Mouse (Mus musculus) intestine, postnatal 0 days (tissue): ENCODE results near the gene Rbmx. TPM values are rescaled to one million over a fixed set of nuclear protein-coding genes. Genes with fewer than 3 reads are reported as not detected.

Experiments used
- ATAC-seq: fragments of 200-750 bp; cut with Nextera tagmentation; 2 replicates; pipeline ENCODE4 v1.8.0; 2017; ENCODE audit warnings: mild to moderate bottlenecking, moderate TSS enrichment, moderate library complexity
- H3K27ac ChIP-seq: fragments of 300-500 bp; sonication (generic); 2 replicates; pipeline ENCODE4 v1.5.1; 2014; ENCODE audit warnings: mild to moderate bottlenecking, low read depth, low read length, moderate library complexity
- H3K27me3 ChIP-seq: fragments of 300-500 bp; sonication (generic); replicated peaks from 2 replicates; pipeline ENCODE4 v1.6.1; 2014; ENCODE audit warnings: low read length, mixed read lengths; ENCODE audit not compliant: control insufficient read depth, insufficient read depth
- H3K36me3 ChIP-seq: fragments of 300-500 bp; sonication (generic); 2 replicates; pipeline ENCODE4 v1.6.1; 2014; ENCODE audit warnings: mild to moderate bottlenecking, moderate library complexity; ENCODE audit not compliant: control insufficient read depth, insufficient read depth
- H3K4me1 ChIP-seq: fragments of 300-500 bp; sonication (generic); replicated peaks from 2 replicates; pipeline ENCODE4 v1.6.1; 2014; ENCODE audit warnings: antibody characterized with exemption, low read length, mixed read lengths; ENCODE audit not compliant: control insufficient read depth, insufficient read depth
- H3K4me2 ChIP-seq: fragments of 300-500 bp; sonication (generic); replicated peaks from 2 replicates; pipeline ENCODE4 v1.6.1; 2014; ENCODE audit warnings: low read depth, mild to moderate bottlenecking, moderate library complexity
- H3K4me3 ChIP-seq: fragments of 300-500 bp; sonication (generic); 2 replicates; pipeline ENCODE4 v1.5.1; 2014; ENCODE audit warnings: low read depth, low read length
- H3K9ac ChIP-seq: fragments of 300-500 bp; sonication (generic); 2 replicates; pipeline ENCODE4 v1.6.1; 2014; ENCODE audit warnings: mild to moderate bottlenecking, low read depth, low read length
- H3K9me3 ChIP-seq: fragments of 300-500 bp; sonication (generic); 2 replicates; pipeline ENCODE4 v1.6.1; 2016; ENCODE audit warnings: mixed run types; ENCODE audit not compliant: control insufficient read depth
- CTCF ChIP-seq: sonication (generic); IDR thresholded peaks from 2 replicates; pipeline ENCODE4 v1.5.1; 2016; ENCODE audit warnings: low read depth, mild to moderate bottlenecking, control low read depth, antibody characterized with exemption, moderate library complexity
- WGBS: fragments of 180-500 bp; shearing (Covaris S2); extraction: QIAGEN DNeasy Blood & Tissue Kit; methylation state at CpG from one replicate; pipeline ENCODE4 v1.1.7; 2014; 5-methylcytosine and 5-hydroxymethylcytosine counted together
- polyA plus RNA-seq: library from polyadenylated mRNA; unstranded; fragments of >200 nt; fragmentation: Nextera tagmentation; extraction: Ambion mirVana; gene quantifications from 2 replicates; pipeline ENCODE4 v1.2.1, GENCODE M21; 2015

Rbmx gene
- polyA plus RNA-seq, 1 experiment from 2014 or later = 33.2 TPM

DNA sequence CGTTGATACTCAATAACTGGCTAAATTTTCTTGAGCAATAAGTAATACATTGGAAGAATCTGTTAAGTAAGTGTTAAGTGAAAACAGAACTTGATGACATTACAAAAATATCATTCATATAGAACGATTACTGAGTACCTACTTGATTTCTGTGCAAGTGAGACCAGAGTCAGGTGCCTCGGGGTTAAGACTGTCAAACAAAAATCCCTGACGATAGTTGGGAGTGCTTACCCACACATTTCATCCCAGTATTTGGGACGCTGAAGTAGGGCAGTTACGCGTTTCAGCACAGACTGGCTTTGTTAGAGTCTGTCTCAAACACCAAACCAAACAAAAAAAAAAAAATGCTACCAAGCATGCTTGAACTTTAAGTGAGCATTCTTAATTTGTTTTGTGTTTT is 576 bp upstream of the Rbmx start:
- Histone ChIP-seq H3K36me3 (peaks cover 6% of the 10 kb centered on the region), H3K4me2 (peak overlapping the region; percentile 56), H3K27me3 (no peaks in the 10 kb centered on the region), H3K4me1 (no peaks in the 10 kb centered on the region), H3K9me3 (no peaks in the 10 kb centered on the region), H3K4me3 (peak overlapping the region; percentile 58), H3K27ac (no peak overlapping the region), H3K9ac (no peak overlapping the region)
- ATAC-seq = no peak
- no peak for TF ChIP-seq CTCF
- WGBS = 36% methylated on average over 7 of the region's 7 CpGs

- no peak for ATAC-seq
- no peak for TF ChIP-seq CTCF
- H3K4me3 ChIP-seq = no peak overlapping the region
- H3K36me3 ChIP-seq = peaks cover 12% of the 10 kb centered on the region; the same call in 1 of the 2 replicates
- no peaks in the 10 kb centered on the region for H3K4me1 ChIP-seq
- WGBS = 77% methylated on average over 5 of the region's 5 CpGs
- no peaks in the 10 kb centered on the region for H3K27me3 ChIP-seq
- no peaks in the 10 kb centered on the region for H3K9me3 ChIP-seq
- no peak overlapping the region for H3K9ac ChIP-seq
- no peak overlapping the region for H3K27ac ChIP-seq
- no peak overlapping the region for H3K4me2 ChIP-seq
These were observed 11.9 kb downstream of the Rbmx start for GRCm38 (mm10) chrX:57380915-57381314.

DNA sequence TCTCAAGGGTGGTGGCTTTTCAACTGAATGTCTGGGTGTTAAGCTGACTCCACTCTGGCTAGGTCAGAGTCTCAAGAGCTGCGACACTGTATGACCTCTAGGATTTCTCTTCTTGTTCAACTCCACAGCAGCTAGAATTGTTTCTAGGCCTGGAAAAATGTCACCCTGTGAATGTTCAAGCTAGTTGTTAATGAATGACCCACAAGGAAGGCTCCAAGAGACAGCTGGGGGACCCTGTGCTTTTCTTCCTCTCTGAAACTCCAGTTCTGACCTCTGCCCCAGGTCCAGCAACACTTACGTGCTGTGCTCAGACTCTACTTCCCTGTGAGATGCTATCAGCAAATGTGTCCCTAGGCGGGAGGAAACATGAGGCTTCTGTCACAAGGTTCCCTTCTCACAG is 14.3 kb downstream of the Rbmx start:
- Histone ChIP-seq H3K36me3 (peaks cover 3% of the 10 kb centered on the region; the same call in 1 of the 2 replicates), H3K9ac (no peak overlapping the region), H3K4me3 (no peak overlapping the region), H3K27me3 (no peaks in the 10 kb centered on the region), H3K4me2 (no peak overlapping the region), H3K9me3 (no peaks in the 10 kb centered on the region), H3K27ac (no peak overlapping the region), H3K4me1 (no peaks in the 10 kb centered on the region)
- 66% methylated on average over 3 of the region's 3 CpGs for WGBS
- ATAC-seq = peak; percentile 72
- no peak for TF ChIP-seq CTCF

DNA sequence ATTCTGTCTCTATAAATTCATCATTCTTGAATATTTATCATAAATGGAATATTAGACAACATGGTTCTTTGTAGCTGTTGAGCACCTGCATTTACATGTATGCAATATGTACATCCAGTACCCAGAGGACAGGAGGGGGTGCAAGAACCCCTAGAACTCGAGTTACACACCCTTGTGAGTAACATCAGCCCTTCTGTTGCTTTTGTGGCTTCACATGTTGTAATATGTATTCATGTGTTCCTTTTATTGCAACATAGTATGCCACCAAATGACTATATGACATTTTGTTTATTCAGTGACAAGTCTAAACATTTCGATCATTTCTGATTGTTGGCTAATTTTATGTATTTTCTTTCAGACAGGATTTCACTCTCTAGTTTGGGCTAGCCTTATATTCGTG is 15.7 kb downstream of the Rbmx start:
- Histone ChIP-seq H3K27ac (no peak overlapping the region), H3K9me3 (no peaks in the 10 kb centered on the region), H3K4me2 (no peak overlapping the region), H3K9ac (no peak overlapping the region), H3K27me3 (no peaks in the 10 kb centered on the region), H3K36me3 (no peaks in the 10 kb centered on the region), H3K4me1 (no peaks in the 10 kb centered on the region), H3K4me3 (no peak overlapping the region)
- ATAC-seq = no peak
- 75% methylated on average over 3 of the region's 3 CpGs for WGBS
- TF ChIP-seq CTCF = no peak

DNA sequence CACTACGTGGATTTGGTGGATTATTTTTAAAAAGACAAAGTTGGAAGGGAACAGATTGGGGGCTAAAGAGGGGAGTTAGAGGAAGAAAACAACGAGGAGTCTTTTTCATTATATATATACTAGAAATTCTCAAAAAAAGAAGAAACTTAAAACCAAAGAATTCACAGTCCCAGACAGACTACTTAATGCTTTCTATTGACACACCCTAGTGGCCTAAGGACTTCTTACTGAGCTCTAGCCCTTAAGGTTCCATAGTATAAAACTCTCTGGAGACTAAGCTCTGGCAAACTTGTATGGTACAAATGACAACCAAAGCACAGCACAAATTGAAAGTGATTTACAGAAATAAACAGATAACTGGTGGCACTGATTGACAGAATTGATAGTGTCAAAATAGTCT is 18.8 kb downstream of the Rbmx start:
- Histone ChIP-seq H3K9me3 (no peaks in the 10 kb centered on the region), H3K4me3 (no peak overlapping the region), H3K4me2 (no peak overlapping the region), H3K4me1 (no peaks in the 10 kb centered on the region), H3K27me3 (no peaks in the 10 kb centered on the region), H3K36me3 (no peaks in the 10 kb centered on the region), H3K9ac (no peak overlapping the region), H3K27ac (no peak overlapping the region)
- no peak for ATAC-seq
- no peak for TF ChIP-seq CTCF
- WGBS = 75% methylated on average over 2 of the region's 2 CpGs

- Histone ChIP-seq H3K4me3 (no peak overlapping the region), H3K9ac (no peak overlapping the region), H3K4me1 (no peaks in the 10 kb centered on the region), H3K27me3 (no peaks in the 10 kb centered on the region), H3K9me3 (no peaks in the 10 kb centered on the region), H3K4me2 (no peak overlapping the region), H3K27ac (no peak overlapping the region), H3K36me3 (no peaks in the 10 kb centered on the region)
- TF ChIP-seq CTCF = no peak
- 89% methylated on average over 2 of the region's 2 CpGs for WGBS
- no peak for ATAC-seq
These were observed 19.3 kb downstream of the Rbmx start for GRCm38 (mm10) chrX:57373543-57373942.

- Histone ChIP-seq H3K4me3 (no peak overlapping the region), H3K36me3 (no peaks in the 10 kb centered on the region), H3K9me3 (no peaks in the 10 kb centered on the region), H3K4me1 (no peaks in the 10 kb centered on the region), H3K27me3 (no peaks in the 10 kb centered on the region), H3K27ac (no peak overlapping the region), H3K4me2 (no peak overlapping the region), H3K9ac (no peak overlapping the region)
- no peak for ATAC-seq
- TF ChIP-seq CTCF = no peak
- WGBS = 73% methylated on average over 4 of the region's 4 CpGs
These were observed 19.9 kb downstream of the Rbmx start for GRCm38 (mm10) chrX:57372965-57373364.
